Comparison of ENCODE assay signal across 8 mouse cellular contexts in the genomic region with DNA sequence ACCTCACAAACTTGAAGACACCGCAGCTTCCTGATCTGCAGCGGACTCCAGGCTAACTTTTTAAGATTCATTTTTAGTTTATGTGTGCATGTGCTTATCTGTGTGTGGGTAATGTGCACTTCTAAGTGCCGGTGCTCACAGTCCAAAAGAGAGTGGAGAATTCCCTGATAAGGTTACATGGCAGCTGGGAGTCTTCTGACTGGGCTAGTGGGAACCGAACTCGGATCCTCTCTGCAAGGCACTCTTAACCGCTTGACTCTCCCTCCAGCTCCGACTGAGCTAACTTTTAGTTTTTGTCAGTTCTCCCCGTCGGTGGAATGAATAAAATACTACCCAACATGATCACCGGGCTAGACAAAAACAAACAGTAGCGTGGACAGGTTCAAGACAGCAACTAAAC. TPM values are rescaled to one million over a fixed set of nuclear protein-coding genes. Genes with fewer than 3 reads are reported as not detected.
DNase-seq lines count a peak whose midpoint lies in the region; ATAC-seq and TF ChIP-seq lines count a peak whose summit lies in the region.

No protein-coding gene starts in this region.

- H3K9ac ChIP-seq in embryonic facial prominence, embryonic 15.5 days, result peak overlapping the region; percentile 84
- peak overlapping the region; percentile 85 for H3K9ac ChIP-seq in hindbrain, embryonic 16.5 days (ENCODE audit: low read depth, low read length)

- peaks cover 8% of the 10 kb centered on the region for H3K36me3 ChIP-seq in spleen, adult 2 months (ENCODE audit: control insufficient read depth, insufficient read depth, low read length)
- H3K36me3 ChIP-seq in embryonic facial prominence, embryonic 15.5 days, result peaks cover 32% of the 10 kb centered on the region
- peaks cover 8% of the 10 kb centered on the region for H3K36me3 ChIP-seq in hindbrain, embryonic 16.5 days (ENCODE audit: control insufficient read depth, insufficient read depth, low read length)
- peaks cover 57% of the 10 kb centered on the region for H3K36me3 ChIP-seq in midbrain, embryonic 10.5 days

- no peak for DNase-seq in spleen, adult 2 months (ENCODE audit: low read depth in 1 of 2, low spot score in 2 of 2)
- DNase-seq in spleen, adult 18-20 months, result no peak
- no peak for DNase-seq in midbrain, embryonic 10.5 days (ENCODE audit: low spot score)
- DNase-seq in gastrocnemius, adult 18-20 months (ENCODE audit: low spot score), result no peak
- DNase-seq in retina, postnatal 1 day, result no peak
- no peak for DNase-seq in layer of hippocampus, postnatal 10 days (ENCODE audit: low spot score in 2 of 2)

- no peak for TF ChIP-seq CTCF in spleen, adult 2 months (IDR thresholded peaks at IDR 0.05; ENCODE audit: extremely low read depth, insufficient read depth, insufficient read length, insufficient replicate concordance)

- H3K9me3 ChIP-seq in embryonic facial prominence, embryonic 15.5 days (replicated peaks), result no peaks in the 10 kb centered on the region
- no peaks in the 10 kb centered on the region for H3K9me3 ChIP-seq in hindbrain, embryonic 16.5 days (ENCODE audit: control insufficient read depth, low read length)
- H3K9me3 ChIP-seq in midbrain, embryonic 10.5 days (replicated peaks), result no peaks in the 10 kb centered on the region

- H3K4me3 ChIP-seq in spleen, adult 2 months (ENCODE audit: extremely low read depth, insufficient read depth, insufficient read length), result peak overlapping the region; percentile 88
- H3K4me3 ChIP-seq in embryonic facial prominence, embryonic 15.5 days (replicated peaks), result peak overlapping the region; percentile 69
- H3K4me3 ChIP-seq in hindbrain, embryonic 16.5 days (ENCODE audit: low read length), result peak overlapping the region; percentile 71
- H3K4me3 ChIP-seq in midbrain, embryonic 10.5 days, result peak overlapping the region; percentile 98

- peak overlapping the region; percentile 76; the same call in 1 of the 2 replicates for H3K27ac ChIP-seq in spleen, adult 2 months (ENCODE audit: insufficient read depth, low read length)
- peak overlapping the region; percentile 92; the same call in 1 of the 2 replicates for H3K27ac ChIP-seq in embryonic facial prominence, embryonic 15.5 days (replicated peaks)
- peak overlapping the region; percentile 90 for H3K27ac ChIP-seq in hindbrain, embryonic 16.5 days (ENCODE audit: low read depth, low read length)
- H3K27ac ChIP-seq in midbrain, embryonic 10.5 days (replicated peaks), result peak overlapping the region; percentile 97

- peaks cover 7% of the 10 kb centered on the region for H3K4me1 ChIP-seq in spleen, adult 2 months (ENCODE audit: control insufficient read depth, insufficient read depth, insufficient read length)
- peaks cover 21% of the 10 kb centered on the region for H3K4me1 ChIP-seq in embryonic facial prominence, embryonic 15.5 days
- peaks cover 23% of the 10 kb centered on the region for H3K4me1 ChIP-seq in hindbrain, embryonic 16.5 days (ENCODE audit: control insufficient read depth, insufficient read depth, low read depth, low read length)
- H3K4me1 ChIP-seq in midbrain, embryonic 10.5 days, result peaks cover 29% of the 10 kb centered on the region

- WGBS in spleen, adult 2 months, result 7% methylated on average over 11 of the region's 11 CpGs
- 10% methylated on average over 11 of the region's 11 CpGs for WGBS in embryonic facial prominence, embryonic 15.5 days
- 10% methylated on average over 11 of the region's 11 CpGs for WGBS in hindbrain, embryonic 16.5 days
- WGBS in midbrain, embryonic 10.5 days, result 11% methylated on average over 11 of the region's 11 CpGs

- no peak for ATAC-seq in embryonic facial prominence, embryonic 15.5 days (ENCODE audit: insufficient number of reproducible peaks, low FRiP score, low TSS enrichment, low read depth)
- ATAC-seq in hindbrain, embryonic 16.5 days, result no peak

- peak overlapping the region; percentile 70 for H3K4me2 ChIP-seq in embryonic facial prominence, embryonic 15.5 days (replicated peaks)
- peak overlapping the region; percentile 92 for H3K4me2 ChIP-seq in hindbrain, embryonic 16.5 days (ENCODE audit: low read length)

- H3K27me3 ChIP-seq in spleen, adult 2 months (ENCODE audit: control insufficient read depth, insufficient read depth, low read length), result no peaks in the 10 kb centered on the region
- no peaks in the 10 kb centered on the region for H3K27me3 ChIP-seq in embryonic facial prominence, embryonic 15.5 days
- no peaks in the 10 kb centered on the region for H3K27me3 ChIP-seq in hindbrain, embryonic 16.5 days (replicated peaks; ENCODE audit: control insufficient read depth, insufficient read depth, low read length)
- H3K27me3 ChIP-seq in midbrain, embryonic 10.5 days (ENCODE audit: low read depth, poor library complexity, severe bottlenecking), result no peaks in the 10 kb centered on the region

- no peak for TF ChIP-seq POLR2A in spleen, adult 2 months (IDR thresholded peaks at IDR 0.05; ENCODE audit: low read depth, low read length)

RNA-seq across cellular contexts. Expression of a gene that starts 0.8 kb away (rescaled TPM):
- polyA plus RNA-seq in spleen, adult 2 months (2012; rRNA removed), result 360 and 416 TPM in 2 replicates
- 565 and 634 TPM in 2 replicates for polyA plus RNA-seq in embryonic facial prominence, embryonic 15.5 days (2015; fragmentation: Nextera tagmentation; extraction: Ambion mirVana)
- polyA plus RNA-seq in hindbrain, embryonic 16.5 days (2015; fragmentation: Nextera tagmentation; extraction: Ambion mirVana), result 433 and 454 TPM in 2 replicates
- polyA plus RNA-seq in midbrain, embryonic 10.5 days (2016; fragmentation: Nextera tagmentation; extraction: Ambion mirVana), result 538 and 588 TPM in 2 replicates
- total RNA-seq in gastrocnemius, adult 18-20 months (2021), result 100 to 1,000 TPM; 342 to 368 TPM
- 100 to 1,000 TPM; 532 to 585 TPM for total RNA-seq in layer of hippocampus, postnatal 10 days (2021)

RNA-seq across cellular contexts. Expression of a gene that starts 0.8 kb away (rescaled TPM):
- polyA plus RNA-seq in spleen, adult 2 months (2012; rRNA removed), result 12.6 TPM in 2 replicates
- 112 and 116 TPM in 2 replicates for polyA plus RNA-seq in embryonic facial prominence, embryonic 15.5 days (2015; fragmentation: Nextera tagmentation; extraction: Ambion mirVana)
- 157 and 162 TPM in 2 replicates for polyA plus RNA-seq in hindbrain, embryonic 16.5 days (2015; fragmentation: Nextera tagmentation; extraction: Ambion mirVana)
- polyA plus RNA-seq in midbrain, embryonic 10.5 days (2016; fragmentation: Nextera tagmentation; extraction: Ambion mirVana), result 142 and 148 TPM in 2 replicates
- total RNA-seq in gastrocnemius, adult 18-20 months (2021), result 100 to 1,000 TPM; 349 to 374 TPM
- 100 to 1,000 TPM; 145 to 148 TPM for total RNA-seq in layer of hippocampus, postnatal 10 days (2021)

RNA-seq across cellular contexts. Expression of a gene that starts 38.5 kb away (rescaled TPM):
- 0.06 TPM in 1 of 2 replicates, not detected in the other for polyA plus RNA-seq in spleen, adult 2 months (2012; rRNA removed)
- 0.11 and 0.33 TPM in 2 replicates for polyA plus RNA-seq in embryonic facial prominence, embryonic 15.5 days (2015; fragmentation: Nextera tagmentation; extraction: Ambion mirVana)
- 0.86 and 1.0 TPM in 2 replicates for polyA plus RNA-seq in hindbrain, embryonic 16.5 days (2015; fragmentation: Nextera tagmentation; extraction: Ambion mirVana)
- 0.25 and 0.30 TPM in 2 replicates for polyA plus RNA-seq in midbrain, embryonic 10.5 days (2016; fragmentation: Nextera tagmentation; extraction: Ambion mirVana)
- under 1 TPM; 0.41 to 0.45 TPM for total RNA-seq in gastrocnemius, adult 18-20 months (2021)
- total RNA-seq in layer of hippocampus, postnatal 10 days (2021), result under 1 TPM; 0.30 to 0.56 TPM
